Mouse (Mus musculus) intestine, embryonic 14.5 days (tissue): ENCODE data around the gene Cacna1e. TPM values are rescaled to one million over a fixed set of nuclear protein-coding genes. Genes with fewer than 3 reads are reported as not detected.
A peak's percentile ranks its signal among the peaks of the same experiment; 100 is the strongest.

Experiments used
- ATAC-seq: fragments of 200-750 bp; cut with Nextera tagmentation; replicated peaks from 2 replicates; pipeline ENCODE4 v1.8.0; 2017; ENCODE audit warnings: low read depth, moderate number of reproducible peaks, moderate TSS enrichment, moderate library complexity; ENCODE audit not compliant: low FRiP score, low TSS enrichment
- DNase-seq: peaks from one replicate; pipeline ENCODE4 v3.0.0-alpha.2; 2018; ENCODE audit warnings: low spot score
- H3K27ac ChIP-seq: fragments of 300-500 bp; sonication (generic); 2 replicates; pipeline ENCODE4 v1.5.1; 2014; ENCODE audit warnings: low read depth, mild to moderate bottlenecking, control low read depth
- H3K27me3 ChIP-seq: fragments of 300-500 bp; sonication (generic); replicated peaks from 2 replicates; pipeline ENCODE4 v1.6.1; 2014; ENCODE audit warnings: low read length, control low read depth; ENCODE audit not compliant: control insufficient read depth, insufficient read depth
- H3K36me3 ChIP-seq: fragments of 300-500 bp; sonication (generic); 2 replicates; pipeline ENCODE4 v1.6.1; 2014; ENCODE audit warnings: low read length, control low read depth; ENCODE audit not compliant: control insufficient read depth, insufficient read depth
- H3K4me1 ChIP-seq: fragments of 300-500 bp; sonication (generic); replicated peaks from 2 replicates; pipeline ENCODE4 v1.6.1; 2014; ENCODE audit warnings: low read length, control low read depth, mixed read lengths; ENCODE audit not compliant: control insufficient read depth, insufficient read depth
- H3K4me2 ChIP-seq: fragments of 300-500 bp; sonication (generic); 2 replicates; pipeline ENCODE4 v1.6.1; 2014; ENCODE audit warnings: low read length
- H3K4me3 ChIP-seq: fragments of 300-500 bp; sonication (generic); 2 replicates; pipeline ENCODE4 v1.5.1; 2014; ENCODE audit warnings: low read depth, low read length, control low read depth, mixed read lengths
- H3K9ac ChIP-seq: fragments of 300-500 bp; sonication (generic); 2 replicates; pipeline ENCODE4 v1.6.1; 2014; ENCODE audit warnings: mild to moderate bottlenecking, low read length
- H3K9me3 ChIP-seq: fragments of 300-500 bp; sonication (generic); 2 replicates; pipeline ENCODE4 v1.6.1; 2016; ENCODE audit warnings: low read length, control low read depth; ENCODE audit not compliant: control insufficient read depth
- WGBS: fragments of 180-500 bp; shearing (Covaris S2); extraction: QIAGEN DNeasy Blood & Tissue Kit; methylation state at CpG from one replicate; pipeline ENCODE4 v1.1.7; 2014; 5-methylcytosine and 5-hydroxymethylcytosine counted together
- polyA plus RNA-seq: library from polyadenylated mRNA; unstranded; fragments of >200 nt; fragmentation: Nextera tagmentation; extraction: Ambion mirVana; gene quantifications from 2 replicates; pipeline ENCODE4 v1.2.1, GENCODE M21; 2014

Cacna1e gene
- polyA plus RNA-seq, 1 experiment from 2014 or later: 2.0 TPM

- DNase-seq (no peak), ATAC-seq (no peak)
- Histone ChIP-seq H3K27me3 (no peaks in the 10 kb centered on the region), H3K4me2 (no peak overlapping the region), H3K4me3 (no peak overlapping the region), H3K9ac (no peak overlapping the region), H3K27ac (no peak overlapping the region), H3K36me3 (no peaks in the 10 kb centered on the region), H3K4me1 (no peaks in the 10 kb centered on the region), H3K9me3 (no peaks in the 10 kb centered on the region)
- WGBS: 89% methylated on average over 9 of the region's 9 CpGs
Measured at GRCm38 (mm10) chr1:154635766-154636165, 248.5 kb downstream of the Cacna1e start.

GRCm38 (mm10) chr1:154632886-154633285 is 251.4 kb downstream of the Cacna1e start:
- Histone ChIP-seq H3K4me3 (no peak overlapping the region), H3K9ac (no peak overlapping the region), H3K4me1 (no peaks in the 10 kb centered on the region), H3K4me2 (no peak overlapping the region), H3K27me3 (no peaks in the 10 kb centered on the region), H3K27ac (no peak overlapping the region), H3K9me3 (no peaks in the 10 kb centered on the region), H3K36me3 (no peaks in the 10 kb centered on the region)
- no peak for DNase-seq
- no peak for ATAC-seq
- WGBS: 77% methylated on average over 2 of the region's 2 CpGs

- H3K36me3 ChIP-seq: no peaks in the 10 kb centered on the region
- WGBS: 88% methylated on average over 16 of the region's 16 CpGs
Measured at GRCm38 (mm10) chr1:154622666-154623653, 261.3 kb downstream of the Cacna1e start.

GRCm38 (mm10) chr1:154617743-154618455 is 266.4 kb downstream of the Cacna1e start:
- ATAC-seq (no peak), DNase-seq (no peak)
- no peak overlapping the region for H3K27ac ChIP-seq
- H3K27me3 ChIP-seq: no peaks in the 10 kb centered on the region
- 66% methylated on average over 7 of the region's 7 CpGs for WGBS
- H3K4me1 ChIP-seq: no peaks in the 10 kb centered on the region
- no peak overlapping the region for H3K4me3 ChIP-seq
- H3K9me3 ChIP-seq: no peaks in the 10 kb centered on the region
- H3K9ac ChIP-seq: no peak overlapping the region
- no peak overlapping the region for H3K4me2 ChIP-seq
- no peaks in the 10 kb centered on the region for H3K36me3 ChIP-seq

More at GRCm38 (mm10) chr1:154622666-154623653, 261.3 kb downstream of the Cacna1e start:
- Histone ChIP-seq H3K27ac (no peak overlapping the region), H3K4me2 (no peak overlapping the region), H3K4me1 (no peaks in the 10 kb centered on the region), H3K9me3 (no peaks in the 10 kb centered on the region), H3K9ac (no peak overlapping the region), H3K4me3 (no peak overlapping the region), H3K27me3 (no peaks in the 10 kb centered on the region)
- DNase-seq (no peak), ATAC-seq (no peak)

GRCm38 (mm10) chr1:154615759-154616158 is 268.5 kb downstream of the Cacna1e start:
- WGBS: 65% methylated on average over 6 of the region's 7 CpGs
- peak; percentile 32 for DNase-seq
- Histone ChIP-seq H3K27ac (no peak overlapping the region), H3K9ac (no peak overlapping the region), H3K36me3 (no peaks in the 10 kb centered on the region), H3K4me3 (no peak overlapping the region), H3K4me1 (no peaks in the 10 kb centered on the region), H3K9me3 (no peaks in the 10 kb centered on the region), H3K27me3 (no peaks in the 10 kb centered on the region), H3K4me2 (no peak overlapping the region)
- ATAC-seq: no peak

- no peak overlapping the region for H3K27ac ChIP-seq
- no peak overlapping the region for H3K9ac ChIP-seq
- no peaks in the 10 kb centered on the region for H3K27me3 ChIP-seq
- no peaks in the 10 kb centered on the region for H3K36me3 ChIP-seq
- H3K4me3 ChIP-seq: no peak overlapping the region
- WGBS: 81% methylated on average over 4 of the region's 4 CpGs
- H3K4me2 ChIP-seq: no peak overlapping the region
- DNase-seq: peak; percentile 39
- H3K4me1 ChIP-seq: no peaks in the 10 kb centered on the region
- H3K9me3 ChIP-seq: no peaks in the 10 kb centered on the region
- no peak for ATAC-seq
Measured at GRCm38 (mm10) chr1:154608516-154608915, 275.8 kb downstream of the Cacna1e start.

DNA sequence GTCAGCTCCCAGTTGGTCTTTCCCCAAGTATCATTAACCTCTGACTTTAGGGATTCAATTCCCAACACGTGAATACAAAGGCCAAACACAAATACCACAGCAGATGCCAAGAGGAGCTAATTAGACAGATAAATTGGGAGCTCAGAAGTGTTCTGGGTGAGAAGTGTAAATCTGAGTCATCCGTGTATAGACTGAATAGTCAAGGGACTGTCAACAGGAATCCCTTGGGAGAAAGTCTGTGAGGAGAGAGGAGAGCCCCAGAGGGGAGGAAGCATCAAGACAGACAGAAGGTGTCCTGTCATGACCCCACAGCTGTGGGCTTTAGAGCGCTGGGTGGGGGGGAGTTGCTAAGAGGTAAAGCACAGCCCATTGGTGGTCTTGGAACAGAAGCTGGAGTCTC is 276.9 kb downstream of the Cacna1e start:
- 67% methylated on average over 3 of the region's 3 CpGs for WGBS
- H3K36me3 ChIP-seq: no peaks in the 10 kb centered on the region
- H3K4me2 ChIP-seq: no peak overlapping the region
- H3K27ac ChIP-seq: no peak overlapping the region
- H3K9me3 ChIP-seq: no peaks in the 10 kb centered on the region
- H3K9ac ChIP-seq: no peak overlapping the region
- no peaks in the 10 kb centered on the region for H3K27me3 ChIP-seq
- ATAC-seq (no peak), DNase-seq (peak; percentile 16)
- no peaks in the 10 kb centered on the region for H3K4me1 ChIP-seq
- H3K4me3 ChIP-seq: no peak overlapping the region

GRCm38 (mm10) chr1:154605601-154606000 is 278.7 kb downstream of the Cacna1e start:
- no peak for ATAC-seq
- 85% methylated on average over 2 of the region's 2 CpGs for WGBS
- DNase-seq: no peak

More at GRCm38 (mm10) chr1:154605601-154606000, 278.7 kb downstream of the Cacna1e start:
- Histone ChIP-seq H3K27ac (no peak overlapping the region), H3K36me3 (no peaks in the 10 kb centered on the region), H3K9me3 (no peaks in the 10 kb centered on the region), H3K9ac (no peak overlapping the region), H3K4me3 (no peak overlapping the region), H3K27me3 (no peaks in the 10 kb centered on the region), H3K4me2 (no peak overlapping the region), H3K4me1 (no peaks in the 10 kb centered on the region)
